Mouse (Mus musculus): ENCODE results near the gene Adgrf3.

The Adgrf3 gene

DNA sequence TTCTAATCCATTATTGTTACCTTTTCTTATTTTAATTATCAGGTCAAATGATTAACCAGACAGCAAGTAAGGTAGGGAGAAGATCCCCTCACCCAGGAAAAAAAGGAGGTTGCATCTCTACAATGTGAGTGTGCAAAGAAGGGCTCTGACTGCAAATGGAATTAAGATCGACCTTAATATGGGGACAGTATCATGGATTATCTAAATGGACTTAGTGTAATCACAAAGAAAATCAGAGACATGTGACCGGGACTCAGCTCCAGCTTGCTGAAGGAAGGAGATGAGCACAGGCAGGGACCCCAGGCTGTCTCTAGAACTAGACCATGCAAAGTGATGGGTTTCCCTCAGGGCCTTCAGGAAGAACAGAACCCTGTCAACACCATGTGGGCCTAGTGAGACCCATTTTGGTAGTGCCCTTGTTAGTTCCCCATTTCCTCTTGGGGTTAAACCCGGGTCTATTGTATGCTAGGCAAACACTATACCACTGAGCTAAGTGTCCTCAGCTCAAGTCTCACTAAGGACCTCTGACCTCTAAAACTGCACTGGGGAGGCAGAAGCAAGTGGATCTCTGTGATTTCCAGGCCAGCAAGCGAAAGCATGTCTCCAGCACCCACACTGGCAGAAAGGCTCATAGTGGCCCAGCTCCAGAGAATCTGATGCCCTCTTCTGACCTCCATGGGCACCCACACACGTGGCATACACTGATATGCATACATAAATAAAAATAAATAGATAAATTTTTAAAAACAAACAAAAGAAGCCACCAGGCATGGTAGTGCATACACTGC lies 57.2 kb downstream of the Adgrf3 start:
- DNase-seq (ENCODE audit: low read depth): no peak

GRCm38 (mm10) chr5:30146526-30146925 lies 59.0 kb downstream of the Adgrf3 start:
- no peak for DNase-seq (ENCODE audit: low read depth)
